Mouse (Mus musculus) spleen, embryonic (tissue): Measurements from ENCODE around the gene Ldlrad3.

Experiments used
- CTCF ChIA-PET: fragments of 350-600 bp; sonication (Branson Sonifier 250); formaldehyde crosslinking; loops from one replicate; lab custom pipeline; 2022; lab: Charles Lee

Ldlrad3 gene

GRCm38 (mm10) chr2:102040011-102040410 lies 146.2 kb downstream of the Ldlrad3 start:
- CTCF ChIA-PET = no interaction called here

GRCm38 (mm10) chr2:102038895-102039667 lies 147.1 kb downstream of the Ldlrad3 start:
- CTCF ChIA-PET = interaction anchor here (0.6 kb wide), 1 partner anchor 116 kb away, joined by 3 read pairs; no protein-coding TSS in a partner anchor

DNA sequence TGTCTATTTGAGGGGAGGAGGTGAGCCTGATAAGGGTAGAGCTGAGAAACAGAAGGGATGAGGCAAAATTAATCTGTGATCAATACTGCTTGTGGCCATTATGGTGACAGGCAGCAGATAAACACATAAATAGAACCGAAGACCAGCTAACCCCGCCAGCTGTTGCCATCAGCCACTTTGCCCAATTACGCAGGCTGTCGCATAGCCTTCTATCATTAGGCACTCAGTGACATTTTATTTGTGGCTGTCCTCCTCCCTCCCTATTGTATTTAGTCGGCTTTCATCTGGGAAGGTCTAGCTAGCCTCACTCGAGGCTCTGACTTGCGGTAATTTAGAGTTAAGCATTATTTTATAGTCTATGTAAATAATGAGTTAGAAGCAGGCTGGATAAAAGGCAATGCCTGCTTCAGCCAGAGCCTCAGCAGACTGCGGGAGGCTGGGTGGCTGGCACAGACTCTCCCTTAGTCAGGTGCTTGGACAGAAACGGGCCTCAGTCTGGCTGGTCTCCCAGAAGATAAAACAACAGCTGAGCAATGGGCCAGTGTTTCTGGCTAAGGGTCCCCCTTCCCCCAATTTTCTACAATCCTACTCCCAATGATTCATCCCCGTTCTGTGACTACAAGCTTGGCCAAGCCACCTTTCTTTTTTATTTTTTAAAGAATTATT lies 147.8 kb downstream of the Ldlrad3 start:
- CTCF ChIA-PET = interaction anchor here (0.6 kb wide), 1 partner anchor 117 kb away, joined by 3 read pairs; no protein-coding TSS in a partner anchor

DNA sequence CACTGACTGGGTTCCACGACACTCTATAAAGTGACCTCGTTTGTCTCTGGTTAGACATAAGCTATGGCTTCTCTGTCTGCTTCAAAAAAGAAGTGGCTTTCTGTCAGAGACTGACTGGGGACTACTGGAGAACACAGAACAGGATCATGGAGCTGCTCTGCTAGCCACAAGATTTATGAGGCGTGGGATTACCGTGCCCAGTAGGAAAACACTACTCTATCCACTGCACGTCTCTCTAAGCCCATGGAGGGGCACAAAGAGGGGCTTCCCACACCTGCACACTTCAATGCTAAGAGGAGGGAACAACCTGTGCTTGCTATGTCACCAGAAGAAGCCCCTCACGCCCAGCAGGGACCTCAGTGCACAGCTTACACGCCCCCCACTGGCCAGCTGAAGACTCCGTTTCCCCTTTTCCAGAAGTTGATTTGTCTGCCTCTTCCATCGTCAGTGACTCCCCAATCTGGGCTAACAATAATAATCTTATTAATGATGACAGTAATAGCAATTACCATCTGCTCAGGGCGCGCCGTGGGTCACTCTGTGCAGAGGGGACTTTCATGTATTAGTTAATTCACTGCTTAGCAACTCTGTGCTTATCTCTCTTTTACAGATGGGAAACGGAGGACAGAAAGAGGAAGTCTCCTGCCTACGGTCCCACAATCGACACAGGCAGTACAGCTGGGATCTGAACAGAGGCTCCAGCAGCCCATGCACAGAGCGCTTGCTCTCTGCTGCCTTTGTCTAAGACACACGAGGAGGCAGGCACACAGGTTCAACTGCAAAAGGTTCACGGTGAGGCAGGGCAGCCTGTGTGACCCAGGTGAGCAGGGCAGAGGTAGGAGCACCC lies 149.3 kb downstream of the Ldlrad3 start:
- CTCF ChIA-PET = interaction anchor here (0.6 kb wide), 1 partner anchor 1392 kb away, joined by 5 read pairs; no protein-coding TSS in a partner anchor

GRCm38 (mm10) chr2:102034513-102034879 lies 151.7 kb downstream of the Ldlrad3 start:
- CTCF ChIA-PET = interaction anchor here (0.6 to 0.7 kb wide), 2 partner anchors 25 to 328 kb away, joined by 5 to 6 read pairs; no protein-coding TSS in a partner anchor

GRCm38 (mm10) chr2:102033818-102034512 lies 152.2 kb downstream of the Ldlrad3 start:
- CTCF ChIA-PET = interaction anchor here (0.6 kb wide), 1 partner anchor 83 kb away, joined by 3 read pairs; no protein-coding TSS in a partner anchor

- CTCF ChIA-PET = no interaction called here
These were observed 153.4 kb downstream of the Ldlrad3 start for GRCm38 (mm10) chr2:102032713-102033343.

DNA sequence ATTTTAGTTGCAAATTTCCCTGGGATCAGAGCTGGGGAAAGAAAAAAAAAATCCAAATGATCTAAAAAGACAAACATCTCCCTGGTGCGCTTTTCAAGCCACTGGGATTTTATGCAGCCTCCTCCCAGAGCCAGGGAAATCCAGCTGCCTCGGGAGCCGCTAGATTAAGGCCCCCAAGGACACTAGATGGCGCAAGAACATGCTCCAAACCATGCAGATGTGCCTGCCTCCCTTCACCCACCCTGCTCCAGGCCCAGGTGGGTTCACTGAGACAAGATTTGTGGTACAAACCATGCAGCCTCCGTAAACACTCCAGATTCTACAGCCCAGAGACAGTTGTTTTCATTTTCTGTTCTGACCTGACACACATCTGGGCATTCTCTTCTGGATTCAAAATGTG lies 155.5 kb downstream of the Ldlrad3 start:
- CTCF ChIA-PET = interaction anchor here (0.7 kb wide), 1 partner anchor 107 kb away, joined by 5 read pairs; no protein-coding TSS in a partner anchor

DNA sequence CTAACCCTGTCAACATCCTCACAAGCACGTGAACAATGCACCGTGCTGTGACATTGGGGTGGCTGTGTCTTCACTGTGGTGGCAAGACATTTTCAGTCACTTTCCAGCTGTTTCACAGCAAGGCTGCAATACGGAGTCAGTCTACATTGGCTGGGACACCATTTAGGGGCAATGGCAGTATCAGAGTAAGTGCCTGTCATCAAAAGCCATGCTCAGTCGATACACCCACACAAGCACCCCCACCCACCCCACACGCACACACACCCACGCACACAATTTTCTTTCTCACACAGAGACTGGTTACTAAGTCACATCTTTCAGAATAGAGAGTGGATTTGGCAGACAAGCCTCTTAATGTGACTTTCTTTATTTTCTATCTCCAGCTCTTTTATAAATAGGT lies 156.0 kb downstream of the Ldlrad3 start:
- CTCF ChIA-PET = interaction anchor here (0.7 kb wide), 1 partner anchor 108 kb away, joined by 5 read pairs; no protein-coding TSS in a partner anchor

GRCm38 (mm10) chr2:102029682-102030081 lies 156.5 kb downstream of the Ldlrad3 start:
- CTCF ChIA-PET = interaction anchor here (0.7 kb wide), 1 partner anchor 370 kb away, joined by 3 read pairs; no protein-coding TSS in a partner anchor

DNA sequence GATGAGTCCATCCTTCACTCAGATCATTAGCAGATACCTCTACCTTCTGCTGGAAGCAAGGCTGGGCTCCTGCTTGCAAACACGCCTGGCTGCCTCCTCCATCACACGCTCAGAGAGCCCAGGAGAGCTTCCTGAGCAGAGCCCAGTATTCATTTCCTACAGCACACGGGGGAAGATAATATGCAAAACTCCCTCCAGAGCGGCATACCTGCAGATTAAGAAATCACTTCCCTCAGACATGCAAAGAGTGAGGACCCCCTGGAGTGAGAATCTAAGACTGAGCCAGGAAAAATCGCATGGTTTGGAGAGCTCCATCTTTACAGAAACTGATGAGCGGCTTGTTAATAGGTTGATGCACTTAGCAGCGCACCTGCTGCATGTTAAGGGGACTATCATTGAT lies 158.9 kb downstream of the Ldlrad3 start:
- CTCF ChIA-PET = no interaction called here

DNA sequence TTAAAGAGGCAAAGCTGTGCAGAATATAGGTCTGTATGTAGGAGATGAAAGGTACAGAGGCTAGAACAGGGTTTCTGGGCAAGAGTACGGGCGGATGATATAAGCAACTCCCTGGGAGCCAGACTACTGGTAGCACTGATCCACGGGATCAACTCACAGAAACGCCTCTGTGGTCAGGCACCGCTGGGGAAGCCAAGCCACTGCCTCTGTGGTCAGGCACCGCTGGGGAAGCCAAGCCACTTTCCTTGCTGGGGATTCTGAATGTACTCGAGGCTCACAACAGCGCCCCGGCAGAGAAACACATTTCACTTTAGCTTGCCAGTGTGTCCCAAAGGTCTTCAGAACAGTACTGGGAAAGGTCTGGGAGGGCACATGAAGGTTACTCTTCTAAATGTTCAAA lies 160.0 kb downstream of the Ldlrad3 start:
- CTCF ChIA-PET = no interaction called here

DNA sequence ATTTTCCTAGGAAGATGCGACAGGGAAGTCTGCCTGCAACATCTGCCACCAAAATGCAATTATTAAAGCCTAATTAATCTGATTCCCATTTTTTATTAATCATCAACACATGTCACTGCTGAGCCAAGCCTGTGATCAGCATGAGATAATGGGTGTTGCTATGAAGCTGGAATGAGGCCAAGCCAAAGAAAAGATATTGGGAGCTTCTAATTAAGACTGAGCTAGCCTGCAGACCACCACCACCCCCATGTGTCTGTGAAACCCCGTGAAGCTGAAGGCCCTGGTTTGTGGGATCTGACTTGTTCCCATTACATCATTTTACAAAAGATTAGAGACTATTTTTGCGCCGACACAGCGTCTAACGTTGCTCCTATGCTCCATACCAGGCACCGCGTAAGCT lies 161.7 kb downstream of the Ldlrad3 start:
- CTCF ChIA-PET = no interaction called here

GRCm38 (mm10) chr2:102021371-102022084 lies 164.7 kb downstream of the Ldlrad3 start:
- CTCF ChIA-PET = no interaction called here

GRCm38 (mm10) chr2:102020546-102020945 lies 165.6 kb downstream of the Ldlrad3 start:
- CTCF ChIA-PET = no interaction called here

DNA sequence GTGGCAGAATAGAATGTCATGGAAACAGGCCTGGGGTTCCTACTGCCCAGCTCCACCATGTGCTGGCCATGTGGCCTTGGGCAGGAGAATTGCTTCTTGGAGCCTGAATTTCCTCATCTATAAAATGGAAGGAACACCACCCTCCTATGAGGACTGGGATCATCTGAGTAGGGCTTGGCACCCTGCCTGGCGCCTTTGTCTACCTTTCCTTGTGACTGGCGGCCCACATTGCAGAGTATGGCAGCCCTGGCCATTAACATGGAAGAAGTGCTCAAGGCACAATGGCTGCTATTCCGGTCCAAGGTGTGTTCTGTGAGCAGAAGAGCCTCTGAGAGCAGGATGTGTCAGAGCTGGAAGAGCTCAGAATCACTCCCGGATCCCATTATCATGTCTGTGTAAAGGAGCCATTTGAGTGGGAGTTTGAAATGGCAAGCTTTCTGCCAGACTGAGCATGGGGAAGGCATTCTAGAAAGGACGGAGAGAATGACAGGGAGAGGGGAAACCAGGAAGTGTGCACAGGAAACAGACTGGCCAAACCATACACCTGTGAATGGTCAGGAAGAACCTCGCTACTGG lies 171.6 kb downstream of the Ldlrad3 start:
- CTCF ChIA-PET = no interaction called here

DNA sequence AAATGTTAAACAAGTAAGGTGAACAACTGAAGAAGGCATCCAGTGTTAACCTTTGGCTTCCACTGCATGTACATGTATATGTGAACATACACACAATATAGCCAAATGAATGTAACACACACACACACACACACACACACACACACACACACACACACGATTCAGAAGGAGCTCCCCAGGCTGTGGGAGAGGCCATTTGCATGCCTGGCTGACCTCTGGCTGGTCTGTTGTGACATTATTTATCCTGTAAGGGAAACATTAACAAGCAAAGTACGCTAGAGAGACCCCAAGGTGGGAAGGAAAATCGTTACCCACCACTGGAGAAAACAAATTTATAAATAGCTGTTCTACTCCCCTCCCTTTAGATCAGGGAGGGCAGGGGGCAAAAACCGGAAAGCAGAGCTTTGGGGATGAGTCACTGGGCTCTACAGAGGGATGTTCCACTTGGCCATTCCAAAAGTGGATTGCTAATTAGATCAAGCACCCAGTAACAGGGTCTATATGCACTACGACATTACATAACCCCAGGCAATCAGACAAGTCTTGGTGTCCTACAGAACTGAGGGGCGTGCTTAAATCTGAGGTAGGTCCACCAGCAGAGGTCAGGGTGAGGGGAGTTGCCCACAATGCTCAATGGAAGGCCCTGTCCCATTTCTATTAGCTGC lies 174.7 kb downstream of the Ldlrad3 start:
- CTCF ChIA-PET = interaction anchor here (0.6 kb wide), 1 partner anchor 149 kb away, joined by 3 read pairs; no protein-coding TSS in a partner anchor

DNA sequence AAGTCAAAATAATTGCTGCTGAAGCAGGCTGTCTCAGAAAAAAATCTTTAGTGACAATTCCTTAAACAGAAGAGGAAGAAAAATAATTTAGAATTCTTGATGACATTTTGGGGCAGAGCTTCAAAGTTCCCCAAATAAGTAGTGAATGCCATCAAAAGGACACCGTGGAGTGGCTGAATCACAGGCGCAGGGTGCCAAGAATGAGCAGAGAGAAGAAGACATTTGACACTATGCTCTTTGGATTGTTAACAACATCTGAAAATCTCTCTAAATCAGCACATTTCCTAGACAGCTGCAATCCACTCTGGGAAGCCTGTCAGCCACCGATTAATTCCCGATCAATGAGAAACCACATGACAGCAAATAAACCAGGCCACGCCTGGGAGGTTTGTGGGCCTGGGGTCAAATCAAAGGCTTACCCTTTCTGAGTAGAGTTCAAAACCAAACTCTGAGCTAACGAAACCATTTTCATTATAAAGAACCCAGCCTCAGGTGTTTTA lies 176.4 kb downstream of the Ldlrad3 start:
- CTCF ChIA-PET = no interaction called here

GRCm38 (mm10) chr2:102006143-102006542 lies 180.0 kb downstream of the Ldlrad3 start:
- CTCF ChIA-PET = no interaction called here
